Mouse (Mus musculus) MEL (cell line): Measurements from ENCODE around the gene Aqp12.

ENCODE experiments used
- CTCF ChIP-seq, 3 experiments: IDR thresholded peaks in 2 of 3; conservative IDR thresholded peaks in 1 of 3; 2 replicates each; pipeline ENCODE4 v1.5.1; 2011 to 2012; ENCODE audit warnings: low read length in 3 of 3, low read depth in 2 of 3, mild to moderate bottlenecking in 2 of 3, improper control_type of control experiment in 1 of 3, inconsistent platforms in 1 of 3, mixed read lengths in 1 of 3, moderate library complexity in 1 of 3; ENCODE audit not compliant: control insufficient read depth in 1 of 3, insufficient read depth in 1 of 3, poor library complexity in 1 of 3, severe bottlenecking in 1 of 3
- NELFE ChIP-seq: IDR thresholded peaks from 2 replicates; pipeline ENCODE4 v1.6.1; 2011; ENCODE audit warnings: low read depth, low read length, improper control_type of control experiment
- ZMIZ1 ChIP-seq: IDR thresholded peaks from 2 replicates; pipeline ENCODE4 v1.6.1; 2012; ENCODE audit warnings: low read depth, mild to moderate bottlenecking, inconsistent platforms, low read length, improper control_type of control experiment, moderate library complexity

GRCm38 (mm10) chr1:92958999-92959398 lies 47.1 kb upstream of the Aqp12 start:
- no peak for TF ChIP-seq CTCF (IDR thresholded peaks at IDR 0.05 in 2 of 3, conservative IDR thresholded peaks at IDR 0.05 in 1 of 3; ENCODE audit: control insufficient read depth in 1 of 3, insufficient read depth in 1 of 3, low read depth in 2 of 3, low read length in 3 of 3, poor library complexity in 1 of 3, severe bottlenecking in 1 of 3)
- no peak for TF ChIP-seq ZMIZ1
- TF ChIP-seq NELFE = no peak
